ENCODE assay signal across 10 mouse cellular contexts in genomic region chr1:164999515-164999914, GRCm38 (mm10).
DNase-seq lines count a peak whose midpoint lies in the region; ATAC-seq and TF ChIP-seq lines count a peak whose summit lies in the region.
"Had no signal": no experiment of that assay in that cellular context is flagged by ENCODE, and none has a peak within 500 bp of the region (broad histone marks: within the 10 kb centered on the region; RNA-seq: fewer than 3 reads in every experiment).

No protein-coding gene starts in this region.

- no peaks in the 10 kb centered on the region for H3K9me3 ChIP-seq in heart, postnatal 0 days (replicated peaks; ENCODE audit: control insufficient read depth, low read length)
- H3K9me3 ChIP-seq in heart, embryonic 12.5 days (replicated peaks), result no peaks in the 10 kb centered on the region
- H3K9me3 ChIP-seq in embryonic facial prominence, embryonic 10.5 days, result no peaks in the 10 kb centered on the region
- H3K9me3 ChIP-seq: heart, embryonic 13.5 days had no signal

- TF ChIP-seq EP300 in heart, postnatal 0 days (IDR thresholded peaks at IDR 0.05; ENCODE audit: low read depth), result no peak

- H3K27ac ChIP-seq in heart, postnatal 0 days (ENCODE audit: low read depth), result no peak overlapping the region
- H3K27ac ChIP-seq in heart, embryonic 12.5 days (ENCODE audit: poor library complexity, severe bottlenecking), result no peak overlapping the region
- no peak overlapping the region for H3K27ac ChIP-seq in embryonic facial prominence, embryonic 10.5 days (replicated peaks)

- no peak overlapping the region for H3K4me3 ChIP-seq in heart, postnatal 0 days (ENCODE audit: low read depth, low read length)
- H3K4me3 ChIP-seq in heart, embryonic 12.5 days, result no peak overlapping the region
- H3K4me3 ChIP-seq in embryonic facial prominence, embryonic 10.5 days, result no peak overlapping the region
- H3K4me3 ChIP-seq: heart, embryonic 13.5 days; megakaryocyte, embryonic 14.5 days had no signal

- DNase-seq in heart, postnatal 0 days (ENCODE audit: low spot score), result no peak
- DNase-seq in B cell, adult 2 months, result peak; percentile 42 to 45
- peak; percentile 53 for DNase-seq in T-cell, adult 2 months (ENCODE audit: low spot score)
- DNase-seq in lung, postnatal 36 days, result peak; percentile 15
- no peak for DNase-seq in embryonic facial prominence, embryonic 10.5 days (ENCODE audit: low spot score)
- no peak for DNase-seq in urinary bladder, postnatal 36 days (ENCODE audit: low spot score in 2 of 2)
- no peak for DNase-seq in layer of hippocampus, adult 9-10 months (ENCODE audit: low spot score)

- TF ChIP-seq CTCF in heart, postnatal 0 days (IDR thresholded peaks at IDR 0.05; ENCODE audit: low read depth), result peak; percentile 16; the same call in 1 of the 2 replicates

- no peaks in the 10 kb centered on the region for H3K27me3 ChIP-seq in heart, postnatal 0 days (ENCODE audit: control insufficient read depth, insufficient read depth, low read length)
- H3K27me3 ChIP-seq in heart, embryonic 12.5 days (replicated peaks), result no peaks in the 10 kb centered on the region
- H3K27me3 ChIP-seq in embryonic facial prominence, embryonic 10.5 days (replicated peaks; ENCODE audit: low read depth, poor library complexity, severe bottlenecking), result no peaks in the 10 kb centered on the region
- H3K27me3 ChIP-seq: heart, embryonic 13.5 days had no signal

- H3K9ac ChIP-seq in heart, postnatal 0 days (replicated peaks; ENCODE audit: low read depth, low read length), result no peak overlapping the region
- no peak overlapping the region for H3K9ac ChIP-seq in heart, embryonic 12.5 days
- H3K9ac ChIP-seq: heart, embryonic 13.5 days had no signal

- ATAC-seq in heart, postnatal 0 days (ENCODE audit: insufficient read depth, low read depth), result no peak
- no peak for ATAC-seq in heart, embryonic 12.5 days (ENCODE audit: insufficient number of reproducible peaks, low FRiP score)

- H3K4me1 ChIP-seq in heart, postnatal 0 days (ENCODE audit: control insufficient read depth, insufficient read depth), result no peaks in the 10 kb centered on the region
- H3K4me1 ChIP-seq in heart, embryonic 12.5 days (replicated peaks), result peaks cover 14% of the 10 kb centered on the region
- no peaks in the 10 kb centered on the region for H3K4me1 ChIP-seq in embryonic facial prominence, embryonic 10.5 days

- no peaks in the 10 kb centered on the region for H3K36me3 ChIP-seq in heart, postnatal 0 days (replicated peaks; ENCODE audit: control insufficient read depth, insufficient read depth, low read length)
- no peaks in the 10 kb centered on the region for H3K36me3 ChIP-seq in heart, embryonic 12.5 days
- H3K36me3 ChIP-seq in embryonic facial prominence, embryonic 10.5 days (replicated peaks), result no peaks in the 10 kb centered on the region
- H3K36me3 ChIP-seq: heart, embryonic 13.5 days had no signal

- 67% methylated on average over 10 of the region's 10 CpGs for WGBS in heart, postnatal 0 days
- 62% methylated on average over 10 of the region's 10 CpGs for WGBS in heart, embryonic 12.5 days
- WGBS in embryonic facial prominence, embryonic 10.5 days, result 66% methylated on average over 10 of the region's 10 CpGs

- no peak overlapping the region for H3K4me2 ChIP-seq in heart, postnatal 0 days (ENCODE audit: low read depth, low read length)
- no peak overlapping the region for H3K4me2 ChIP-seq in heart, embryonic 12.5 days
- H3K4me2 ChIP-seq: heart, embryonic 13.5 days had no signal

Comparison
In these comparisons a context has a peak if more than half of its experiments do, and no peak if none do; other contexts are left out.
1. DNase-seq: peak in B cell, adult 2 months (2 of 2), T-cell, adult 2 months (single experiment) and lung, postnatal 36 days (single experiment); none in heart, postnatal 0 days (single experiment), embryonic facial prominence, embryonic 10.5 days (single experiment), urinary bladder, postnatal 36 days (0 of 2) and layer of hippocampus, adult 9-10 months (single experiment).